Mouse (Mus musculus) embryonic facial prominence, embryonic 12.5 days (tissue): Measurements from ENCODE around the gene Zfp580. TPM values are rescaled to one million over a fixed set of nuclear protein-coding genes. Genes with fewer than 3 reads are reported as not detected.
A peak's percentile ranks its signal among the peaks of the same experiment; 100 is the strongest.

Experiments used
- ATAC-seq: fragments of 200-750 bp; cut with Nextera tagmentation; 2 replicates; pipeline ENCODE4 v1.8.0; 2017; ENCODE audit not compliant: insufficient number of reproducible peaks, insufficient read depth, low FRiP score, low TSS enrichment
- H3K27ac ChIP-seq: fragments of 300-500 bp; sonication (generic); 2 replicates; pipeline ENCODE4 v1.5.1; 2016; ENCODE audit warnings: mild to moderate bottlenecking
- H3K27me3 ChIP-seq: fragments of 300-500 bp; sonication (generic); 2 replicates; pipeline ENCODE4 v1.6.1; 2016; ENCODE audit warnings: mild to moderate bottlenecking, moderate library complexity
- H3K36me3 ChIP-seq: fragments of 300-500 bp; sonication (generic); 2 replicates; pipeline ENCODE4 v1.6.1; 2016; ENCODE audit warnings: mild to moderate bottlenecking
- H3K4me1 ChIP-seq: fragments of 300-500 bp; sonication (generic); 2 replicates; pipeline ENCODE4 v1.6.1; 2016
- H3K4me2 ChIP-seq: fragments of 300-500 bp; sonication (generic); replicated peaks from 2 replicates; pipeline ENCODE4 v1.6.1; 2016; ENCODE audit warnings: mild to moderate bottlenecking, moderate library complexity
- H3K4me3 ChIP-seq: fragments of 300-500 bp; sonication (generic); 2 replicates; pipeline ENCODE4 v1.5.1; 2016; ENCODE audit warnings: mild to moderate bottlenecking
- H3K9ac ChIP-seq: fragments of 300-500 bp; sonication (generic); 2 replicates; pipeline ENCODE4 v1.6.1; 2016; ENCODE audit warnings: mild to moderate bottlenecking, moderate library complexity
- H3K9me3 ChIP-seq: fragments of 300-500 bp; sonication (generic); 2 replicates; pipeline ENCODE4 v1.6.1; 2016; ENCODE audit warnings: mild to moderate bottlenecking, moderate library complexity
- WGBS: fragments of 180-500 bp; shearing (Covaris S2); methylation state at CpG from one replicate; pipeline ENCODE4 v1.1.7; 2016; 5-methylcytosine and 5-hydroxymethylcytosine counted together
- polyA plus RNA-seq: library from polyadenylated mRNA; unstranded; fragments of >200 nt; fragmentation: Nextera tagmentation; extraction: Ambion mirVana; gene quantifications from 2 replicates; pipeline ENCODE4 v1.2.1, GENCODE M21; 2016

The Zfp580 gene
- polyA plus RNA-seq, 1 experiment from 2014 or later = 41.8 TPM

DNA sequence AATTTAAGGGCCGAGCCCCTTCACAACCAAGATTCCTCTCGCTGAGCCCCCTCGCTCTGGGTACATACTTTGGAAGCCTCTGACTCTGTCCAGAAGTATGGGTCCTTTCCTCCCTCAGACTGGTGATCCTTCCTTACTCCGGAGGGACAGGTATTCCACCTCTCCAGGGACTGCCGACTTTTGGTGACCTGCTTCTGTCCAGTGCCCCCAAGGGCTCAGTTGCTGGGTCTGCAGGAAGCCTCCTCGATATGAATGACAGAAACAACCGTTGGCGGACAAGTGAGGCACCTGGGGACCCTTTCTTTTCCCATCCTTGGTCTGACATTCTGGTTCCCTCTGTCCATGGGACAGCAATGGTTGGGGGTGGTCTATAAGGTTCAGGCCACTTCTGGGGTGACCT is 6.0 kb downstream of the Zfp580 start:
- H3K27me3 ChIP-seq = peaks cover 56% of the 10 kb centered on the region
- peak overlapping the region; percentile 89 for H3K4me2 ChIP-seq
- peak overlapping the region; percentile 61 for H3K4me3 ChIP-seq
- no peaks in the 10 kb centered on the region for H3K36me3 ChIP-seq
- H3K9ac ChIP-seq = peak overlapping the region; percentile 77
- 29% methylated on average over 8 of the region's 8 CpGs for WGBS
- ATAC-seq = no peak
- H3K27ac ChIP-seq = 0 out of 2 replicates have a peak overlapping the region, but pooled peaks have one; percentile 30
- no peaks in the 10 kb centered on the region for H3K9me3 ChIP-seq
- H3K4me1 ChIP-seq = peaks cover 33% of the 10 kb centered on the region

DNA sequence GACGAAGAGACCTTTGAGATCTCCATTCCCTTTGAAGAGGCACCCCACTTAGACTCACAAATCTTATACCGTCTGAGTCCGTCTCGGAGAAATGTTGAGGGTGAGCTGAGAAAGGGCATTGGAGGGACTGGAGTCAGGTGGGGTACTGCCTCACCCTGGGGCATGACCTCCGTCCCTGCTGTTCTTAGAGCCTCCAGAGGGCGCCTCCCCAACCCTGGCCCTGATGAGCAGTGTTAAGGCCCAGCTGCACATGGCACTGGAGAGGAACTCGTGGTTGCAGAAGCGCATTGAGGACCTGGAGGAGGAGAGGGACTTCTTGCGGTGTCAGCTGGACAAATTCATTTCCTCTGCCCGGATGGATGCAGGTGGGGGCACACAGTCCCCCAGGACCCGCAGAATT is 6.5 kb downstream of the Zfp580 start:
- Histone ChIP-seq H3K27me3 (peaks cover 52% of the 10 kb centered on the region), H3K9ac (0 out of 2 replicates have a peak overlapping the region, but pooled peaks have one; percentile 77), H3K36me3 (no peaks in the 10 kb centered on the region), H3K27ac (no peak overlapping the region), H3K9me3 (no peaks in the 10 kb centered on the region), H3K4me1 (peaks cover 28% of the 10 kb centered on the region), H3K4me3 (peak overlapping the region; percentile 61), H3K4me2 (peak overlapping the region; percentile 89)
- ATAC-seq = no peak
- 36% methylated on average over 11 of the region's 11 CpGs for WGBS

DNA sequence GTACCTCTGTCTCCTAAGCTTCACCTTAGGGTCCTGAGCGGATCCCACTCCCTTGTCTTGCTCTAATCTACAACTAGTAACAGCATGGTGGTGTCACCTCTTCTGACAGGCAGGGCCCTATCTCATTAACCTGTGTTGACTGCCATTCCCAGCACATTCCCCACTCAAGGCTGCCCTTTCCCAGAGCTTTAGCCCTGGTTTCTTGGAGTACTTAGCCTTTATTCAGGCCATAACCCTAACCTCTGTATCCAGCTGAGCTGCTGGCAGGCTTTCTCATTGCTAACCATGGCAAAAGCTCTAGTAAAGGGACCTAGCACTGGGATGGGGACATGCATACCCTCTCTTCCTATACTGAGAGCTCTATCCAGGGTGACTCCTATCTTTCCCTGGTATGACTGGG is 7.3 kb downstream of the Zfp580 start:
- Histone ChIP-seq H3K27me3 (peaks cover 44% of the 10 kb centered on the region), H3K36me3 (no peaks in the 10 kb centered on the region), H3K4me2 (no peak overlapping the region), H3K4me3 (no peak overlapping the region), H3K27ac (no peak overlapping the region), H3K9me3 (no peaks in the 10 kb centered on the region), H3K9ac (no peak overlapping the region), H3K4me1 (peaks cover 23% of the 10 kb centered on the region)
- WGBS = 93% methylated on average over 1 of the region's 1 CpGs
- ATAC-seq = no peak

DNA sequence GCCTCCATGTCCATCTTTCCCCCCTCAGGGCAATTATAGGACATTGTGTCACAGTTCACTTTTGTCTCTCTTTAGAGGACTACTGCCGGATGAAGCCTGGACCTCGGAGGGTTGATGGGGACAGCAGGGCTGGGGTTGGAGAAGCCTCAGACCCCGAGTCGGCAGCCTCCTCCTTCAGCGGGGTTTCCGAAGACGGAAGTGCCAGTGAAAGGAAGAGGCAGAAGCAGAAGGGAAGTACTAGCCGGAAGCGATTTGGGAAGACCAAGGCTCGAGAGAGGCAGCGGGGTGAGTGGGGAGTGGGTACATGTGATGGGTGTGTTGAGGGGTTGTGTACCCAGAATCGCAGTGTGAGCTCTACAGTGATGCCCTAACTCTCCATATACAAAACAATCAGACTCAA is 8.1 kb downstream of the Zfp580 start:
- Histone ChIP-seq H3K36me3 (no peaks in the 10 kb centered on the region), H3K9ac (no peak overlapping the region), H3K4me2 (no peak overlapping the region), H3K9me3 (no peaks in the 10 kb centered on the region), H3K4me1 (peaks cover 25% of the 10 kb centered on the region), H3K27me3 (peaks cover 36% of the 10 kb centered on the region), H3K27ac (no peak overlapping the region), H3K4me3 (no peak overlapping the region)
- no peak for ATAC-seq
- WGBS = 94% methylated on average over 12 of the region's 12 CpGs

DNA sequence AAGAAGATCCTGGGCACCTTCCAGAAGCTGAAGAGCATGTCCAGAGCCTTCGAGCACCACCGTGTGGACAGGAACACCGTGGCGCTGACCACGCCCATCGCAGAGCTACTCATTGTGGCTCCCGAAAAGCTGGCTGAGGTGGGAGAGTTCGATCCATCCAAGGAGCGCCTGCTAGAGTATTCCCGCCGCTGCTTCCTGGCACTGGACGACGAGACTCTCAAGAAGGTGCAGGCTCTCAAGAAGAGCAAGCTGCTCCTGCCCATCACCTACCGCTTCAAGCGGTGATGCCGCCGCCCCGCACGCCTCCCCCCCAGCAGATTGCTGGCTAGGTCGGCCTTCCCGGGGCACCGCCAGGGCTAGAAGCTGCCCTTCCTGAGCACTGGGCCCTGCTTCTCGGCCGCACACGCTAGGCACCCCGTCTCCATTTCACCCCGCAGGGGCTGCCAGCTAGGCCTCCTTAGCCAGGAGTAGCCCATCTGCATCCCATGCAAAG is 8.9 kb downstream of the Zfp580 start:
- Histone ChIP-seq H3K27me3 (peaks cover 27% of the 10 kb centered on the region), H3K36me3 (no peaks in the 10 kb centered on the region), H3K4me2 (peak overlapping the region; percentile 77), H3K4me1 (peaks cover 27% of the 10 kb centered on the region), H3K9ac (peak overlapping the region; percentile 83), H3K4me3 (peak overlapping the region; percentile 77), H3K9me3 (no peaks in the 10 kb centered on the region), H3K27ac (peak overlapping the region; percentile 99)
- 2% methylated on average over 27 of the region's 27 CpGs for WGBS
- ATAC-seq = peak; percentile 2; the same call in 1 of the 2 replicates

DNA sequence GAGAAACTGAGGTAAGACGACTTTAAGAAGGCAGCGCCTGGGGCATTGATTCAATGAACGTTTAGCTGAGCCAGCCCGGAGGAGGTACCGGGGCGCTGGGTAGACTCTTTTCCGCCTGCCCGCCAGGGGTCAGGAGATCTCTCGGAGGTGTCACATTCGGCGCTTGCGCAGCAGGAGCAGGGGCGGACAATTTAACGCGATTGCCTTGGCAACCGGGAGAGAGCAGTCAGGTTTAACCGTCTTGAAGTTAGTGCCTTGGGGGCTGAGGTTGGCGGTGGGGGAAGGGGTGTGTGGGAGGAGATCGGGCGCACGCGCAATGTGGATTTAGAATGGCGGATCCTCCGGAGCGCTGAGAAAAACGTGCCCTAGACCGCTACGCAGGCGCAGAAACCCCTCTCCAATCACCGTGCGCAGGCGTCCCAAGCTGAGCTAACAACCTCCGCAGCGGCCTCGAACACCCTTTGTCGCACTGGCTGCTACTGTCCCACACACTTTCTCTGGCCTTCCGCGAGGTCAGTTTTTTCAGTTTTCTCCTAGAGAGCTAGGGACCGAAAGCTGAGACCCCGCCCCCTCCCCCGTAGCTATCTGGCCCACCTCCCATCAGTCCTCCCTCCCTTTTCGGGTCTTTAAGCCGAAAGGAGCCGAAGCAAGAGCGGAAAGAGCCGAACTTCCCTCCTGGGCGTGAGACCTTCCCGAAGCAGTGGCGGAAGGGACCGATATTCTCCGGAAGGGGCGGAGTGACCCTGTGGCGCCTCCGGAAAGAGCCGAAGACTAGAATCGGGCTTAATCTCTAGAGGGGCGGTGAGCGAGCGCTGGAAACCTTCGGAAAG is 9.8 kb downstream of the Zfp580 start:
- peak overlapping the region; percentile 77 for H3K4me2 ChIP-seq
- H3K27me3 ChIP-seq = peaks cover 18% of the 10 kb centered on the region
- H3K9ac ChIP-seq = peak overlapping the region; percentile 83
- H3K4me3 ChIP-seq = peak overlapping the region; percentile 77
- peaks cover 2% of the 10 kb centered on the region; the same call in 1 of the 2 replicates for H3K36me3 ChIP-seq
- ATAC-seq = peak; percentile 87
- under 1% methylated on average over 60 of the region's 60 CpGs for WGBS
- no peaks in the 10 kb centered on the region for H3K9me3 ChIP-seq
- H3K27ac ChIP-seq = peak overlapping the region; percentile 99
- peaks cover 35% of the 10 kb centered on the region for H3K4me1 ChIP-seq

DNA sequence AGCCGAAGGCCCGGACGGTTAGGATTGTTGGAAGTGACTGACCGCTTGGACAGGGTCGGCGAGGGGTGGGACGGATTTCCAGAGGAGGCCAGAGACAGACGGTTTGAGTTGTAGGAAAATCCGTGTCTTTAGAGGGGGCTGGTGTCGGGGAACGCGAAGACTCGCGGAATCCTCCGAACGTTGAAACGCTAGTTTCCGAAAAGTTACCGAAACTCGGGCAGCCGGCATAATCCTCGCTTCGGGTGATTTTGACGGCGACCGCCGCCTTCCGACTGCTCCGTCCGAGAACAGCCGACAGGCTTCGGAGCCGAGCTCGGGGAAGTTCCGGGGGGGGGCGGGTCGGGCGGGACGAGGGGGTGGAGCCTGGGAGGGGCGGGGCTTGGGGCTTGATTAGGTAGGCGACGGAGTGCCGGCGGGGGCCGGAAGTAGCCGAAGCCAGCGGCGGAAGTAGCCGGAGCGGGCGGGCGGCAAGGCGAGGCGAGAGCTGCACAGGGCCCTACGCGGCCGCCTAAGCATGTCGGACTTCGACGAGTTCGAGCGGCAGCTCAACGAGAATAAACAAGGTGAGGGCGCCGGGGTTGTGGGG is 10.5 kb downstream of the Zfp580 start, which contains the start of gene U2af2:
U2af2 (plus strand) TSS at position 370 of the 586 bp plus-strand sequence.
- peak within 1 kb of the TSS; percentile 99 for H3K27ac ChIP-seq
- H3K4me3 ChIP-seq = peak within 1 kb of the TSS; percentile 77
- H3K9ac ChIP-seq = peak within 1 kb of the TSS; percentile 83
- ATAC-seq = peak; percentile 76
- H3K4me2 ChIP-seq = peak within 1 kb of the TSS; percentile 77
- peaks cover 12% of the 10 kb centered on the region for H3K27me3 ChIP-seq
- no peaks in the 10 kb centered on the region for H3K9me3 ChIP-seq
- peaks cover 35% of the 10 kb centered on the region for H3K4me1 ChIP-seq
- under 1% methylated on average over 63 of the region's 65 CpGs for WGBS
- peaks cover 7% of the 10 kb centered on the region for H3K36me3 ChIP-seq

DNA sequence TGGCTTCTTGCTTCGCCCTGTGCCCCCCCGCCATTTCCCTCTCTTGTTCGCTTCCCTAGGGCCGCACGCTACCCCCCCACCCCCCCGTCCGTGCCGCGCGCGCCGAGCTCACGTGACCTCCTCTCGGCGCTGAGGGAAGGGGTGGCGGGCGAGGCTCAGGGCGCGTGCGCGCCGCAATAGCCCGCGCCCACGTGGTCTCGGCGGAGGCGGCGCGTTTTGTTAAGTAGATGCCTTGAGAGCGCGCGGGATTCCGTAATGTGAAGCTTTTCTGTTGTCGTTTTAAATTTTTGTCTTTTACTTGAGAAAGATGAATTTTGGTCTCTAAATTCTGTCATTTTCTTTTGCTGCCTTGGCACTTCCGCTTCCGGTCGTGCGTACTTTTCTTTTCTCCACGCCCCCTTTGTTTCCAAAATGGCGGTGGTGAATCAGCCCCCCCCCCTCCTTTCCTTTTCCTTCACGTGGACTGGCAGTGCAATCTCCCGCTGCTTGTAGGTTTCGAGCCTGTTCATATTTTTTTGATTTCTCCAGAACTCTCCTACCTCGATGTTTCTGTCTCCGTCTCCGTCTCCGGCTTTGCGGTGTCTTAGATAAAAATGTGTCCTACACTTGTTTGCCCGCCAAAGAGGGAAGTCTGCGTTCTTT is 11.1 kb downstream of the Zfp580 start:
- peaks cover 6% of the 10 kb centered on the region for H3K27me3 ChIP-seq
- H3K4me2 ChIP-seq = peak overlapping the region; percentile 77
- peak overlapping the region; percentile 83 for H3K9ac ChIP-seq
- peak overlapping the region; percentile 99 for H3K27ac ChIP-seq
- no peaks in the 10 kb centered on the region for H3K9me3 ChIP-seq
- under 1% methylated on average over 48 of the region's 51 CpGs for WGBS
- peaks cover 35% of the 10 kb centered on the region for H3K4me1 ChIP-seq
- ATAC-seq = peak; percentile 2; the same call in 1 of the 2 replicates
- H3K36me3 ChIP-seq = peaks cover 13% of the 10 kb centered on the region
- H3K4me3 ChIP-seq = peak overlapping the region; percentile 77

DNA sequence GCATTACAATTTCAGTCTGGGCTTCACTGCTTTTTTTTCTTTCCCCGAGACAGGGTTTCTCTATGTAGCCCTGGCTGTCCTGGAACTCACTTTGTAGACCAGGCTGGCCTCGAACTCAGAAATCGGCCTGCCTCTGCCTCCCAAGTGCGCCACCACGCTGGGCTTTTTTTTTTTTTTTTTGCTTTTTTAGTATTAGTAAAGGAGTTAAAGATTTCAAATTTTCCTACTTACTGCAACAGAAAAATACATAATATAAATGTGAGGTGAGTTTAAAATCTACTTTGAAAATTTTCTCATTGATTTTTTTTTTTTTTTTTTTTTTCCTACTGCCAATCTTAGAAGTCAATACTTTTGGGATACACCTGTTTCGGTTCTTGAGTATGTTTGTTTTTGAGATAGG is 13.5 kb downstream of the Zfp580 start:
- Histone ChIP-seq H3K27me3 (no peaks in the 10 kb centered on the region), H3K4me2 (no peak overlapping the region), H3K4me1 (peaks cover 30% of the 10 kb centered on the region), H3K4me3 (no peak overlapping the region), H3K27ac (no peak overlapping the region), H3K36me3 (peaks cover 37% of the 10 kb centered on the region), H3K9me3 (no peaks in the 10 kb centered on the region), H3K9ac (no peak overlapping the region)
- no peak for ATAC-seq
- WGBS = 90% methylated on average over 6 of the region's 6 CpGs

DNA sequence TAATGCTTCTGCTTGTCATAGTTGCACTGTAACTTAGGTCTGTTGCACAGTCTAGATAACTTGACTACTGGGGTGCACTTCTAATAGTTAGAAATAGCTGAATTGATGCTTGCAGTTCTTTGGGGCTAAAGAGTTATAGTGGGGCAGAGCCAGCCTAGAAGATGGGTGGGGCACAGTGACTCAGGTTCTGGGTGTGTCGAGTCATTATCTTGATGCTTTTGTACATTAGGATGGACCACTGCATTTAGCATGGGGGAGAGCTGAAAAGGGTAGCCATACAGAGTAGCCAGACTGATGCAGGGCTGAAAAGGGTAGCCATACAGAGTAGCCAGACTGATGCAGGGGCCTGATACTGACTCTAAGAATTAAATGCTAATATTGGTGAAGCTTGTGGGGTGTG is 22.2 kb downstream of the Zfp580 start:
- Histone ChIP-seq H3K9ac (no peak overlapping the region), H3K4me1 (no peaks in the 10 kb centered on the region), H3K4me3 (no peak overlapping the region), H3K36me3 (peaks cover 95% of the 10 kb centered on the region), H3K9me3 (no peaks in the 10 kb centered on the region), H3K4me2 (no peak overlapping the region), H3K27ac (no peak overlapping the region), H3K27me3 (no peaks in the 10 kb centered on the region)
- WGBS = 83% methylated on average over 1 of the region's 1 CpGs
- ATAC-seq = no peak

DNA sequence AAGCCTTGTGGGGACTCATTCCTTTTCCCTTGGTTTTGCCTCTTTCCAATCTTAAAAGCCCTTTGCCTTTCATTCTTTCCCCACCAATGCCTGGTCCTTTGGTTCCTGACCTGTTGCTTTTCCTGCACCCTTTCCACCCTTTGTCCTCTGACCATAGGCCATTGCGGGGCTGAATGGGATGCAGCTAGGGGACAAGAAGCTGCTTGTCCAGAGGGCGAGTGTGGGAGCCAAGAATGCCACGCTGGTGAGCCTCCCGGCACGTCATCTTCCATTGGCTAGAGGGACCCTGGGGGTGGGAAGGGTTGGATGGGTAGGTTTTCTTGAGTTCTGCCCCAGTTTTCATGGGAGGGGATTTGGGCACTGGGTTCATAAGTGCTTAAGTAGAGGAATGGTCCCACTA is 23.6 kb downstream of the Zfp580 start:
- no peak for ATAC-seq
- H3K9me3 ChIP-seq = no peaks in the 10 kb centered on the region
- 91% methylated on average over 5 of the region's 5 CpGs for WGBS
- H3K4me1 ChIP-seq = no peaks in the 10 kb centered on the region
- H3K4me3 ChIP-seq = no peak overlapping the region
- no peaks in the 10 kb centered on the region for H3K27me3 ChIP-seq
- no peak overlapping the region for H3K9ac ChIP-seq
- no peak overlapping the region for H3K4me2 ChIP-seq
- H3K36me3 ChIP-seq = peaks cover 87% of the 10 kb centered on the region
- H3K27ac ChIP-seq = no peak overlapping the region
